ENCODE assay signal across 26 mouse cellular contexts in the genomic region with DNA sequence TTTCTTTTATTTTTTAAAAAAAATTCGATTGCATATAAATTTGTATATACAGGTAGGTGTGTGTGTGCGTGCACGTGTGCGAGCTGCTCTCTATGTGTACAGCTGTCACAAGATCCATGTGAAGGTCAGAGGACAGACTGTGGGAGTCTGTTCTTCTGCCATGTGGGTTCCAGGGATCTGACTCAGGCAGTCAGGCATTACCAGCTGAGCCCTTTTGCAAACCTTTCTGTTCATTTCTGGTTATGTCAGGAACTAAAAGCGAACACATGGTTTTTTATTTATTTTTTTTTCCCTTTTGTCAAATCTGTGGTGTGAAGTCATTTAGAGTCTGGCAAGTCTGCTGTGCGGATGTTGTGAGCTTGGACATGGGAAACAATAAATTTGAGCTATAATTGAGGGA. TPM values are rescaled to one million over a fixed set of nuclear protein-coding genes. Genes with fewer than 3 reads are reported as not detected.
"Had no signal": no experiment of that assay in that cellular context is flagged by ENCODE, and none has a peak within 500 bp of the region (broad histone marks: within the 10 kb centered on the region; RNA-seq: fewer than 3 reads in every experiment).

No protein-coding gene starts in this region.

- H3K9me3 ChIP-seq: limb, embryonic 13.5 days; liver, embryonic 12.5 days; liver, embryonic 15.5 days; lung, embryonic 15.5 days; megakaryocyte, embryonic 14.5 days; midbrain, embryonic 10.5 days; midbrain, embryonic 13.5 days; neural tube, embryonic 13.5 days; stomach, embryonic 15.5 days had no signal

- H3K4me2 ChIP-seq: limb, embryonic 13.5 days; liver, embryonic 12.5 days; liver, embryonic 15.5 days; lung, embryonic 15.5 days; midbrain, embryonic 13.5 days; neural tube, embryonic 13.5 days; stomach, embryonic 15.5 days had no signal

- H3K4me1 ChIP-seq: liver, embryonic 12.5 days; liver, embryonic 15.5 days; lung, embryonic 15.5 days; megakaryocyte, embryonic 14.5 days; midbrain, embryonic 10.5 days; midbrain, embryonic 13.5 days; stomach, embryonic 15.5 days had no signal

- H3K36me3 ChIP-seq: limb, embryonic 13.5 days; liver, embryonic 12.5 days; liver, embryonic 15.5 days; lung, embryonic 15.5 days; midbrain, embryonic 10.5 days; midbrain, embryonic 13.5 days; neural tube, embryonic 13.5 days; stomach, embryonic 15.5 days had no signal

- H3K27me3 ChIP-seq: liver, embryonic 15.5 days; lung, embryonic 15.5 days; midbrain, embryonic 13.5 days; neural tube, embryonic 13.5 days; stomach, embryonic 15.5 days had no signal

- H3K4me3 ChIP-seq: left cerebral cortex, adult 2 months; limb, embryonic 13.5 days; liver, embryonic 12.5 days; liver, embryonic 15.5 days; lung, embryonic 15.5 days; megakaryocyte, embryonic 14.5 days; midbrain, embryonic 10.5 days; midbrain, embryonic 13.5 days; myocyte; neural tube, embryonic 13.5 days; stomach, embryonic 15.5 days had no signal

- DNase-seq: kidney, adult 2 months; kidney, postnatal 25 days; liver; lung, adult 18-20 months; lung, postnatal 10 days; lung, postnatal 36 days; retina, postnatal 1 day; right cerebral cortex, postnatal 25 days; spleen, adult 18-20 months; thymus, adult 18-20 months; thymus, postnatal 36 days had no signal

- H3K9ac ChIP-seq: limb, embryonic 13.5 days; liver, embryonic 12.5 days; liver, embryonic 15.5 days; lung, embryonic 15.5 days; midbrain, embryonic 13.5 days; neural tube, embryonic 13.5 days; stomach, embryonic 15.5 days had no signal

- H3K27ac ChIP-seq: kidney, postnatal 0 days; left cerebral cortex, adult 2 months; limb, embryonic 13.5 days; liver, embryonic 12.5 days; liver, embryonic 15.5 days; lung, embryonic 15.5 days; midbrain, embryonic 10.5 days; midbrain, embryonic 13.5 days; neural tube, embryonic 13.5 days; stomach, embryonic 15.5 days had no signal

- ATAC-seq: liver, embryonic 12.5 days; midbrain, embryonic 13.5 days; midbrain, embryonic 16.5 days had no signal

RNA-seq across cellular contexts. Expression of a gene that starts 6.7 kb away (rescaled TPM):
- total RNA-seq: monocyte, adult 5-6 weeks; neutrophil, adult 5-6 weeks had no signal
- polyA plus RNA-seq: liver, embryonic 15.5 days; myocyte had no signal
